Mouse (Mus musculus) heart, adult 2 months (tissue): ENCODE measurements around the gene Ggact.

Source experiments
- CTCF ChIP-seq: fragments of 200-600 bp; IDR thresholded peaks from 2 replicates; pipeline ENCODE4 v1.8.1; 2022; ENCODE audit warnings: antibody characterized with exemption, mild to moderate bottlenecking, moderate library complexity
- EP300 ChIP-seq: fragments of 200-500 bp; IDR thresholded peaks from 2 replicates; pipeline ENCODE4 v1.6.1; 2011; ENCODE audit warnings: low read depth, low read length, control low read depth; ENCODE audit not compliant: insufficient read depth

DNA sequence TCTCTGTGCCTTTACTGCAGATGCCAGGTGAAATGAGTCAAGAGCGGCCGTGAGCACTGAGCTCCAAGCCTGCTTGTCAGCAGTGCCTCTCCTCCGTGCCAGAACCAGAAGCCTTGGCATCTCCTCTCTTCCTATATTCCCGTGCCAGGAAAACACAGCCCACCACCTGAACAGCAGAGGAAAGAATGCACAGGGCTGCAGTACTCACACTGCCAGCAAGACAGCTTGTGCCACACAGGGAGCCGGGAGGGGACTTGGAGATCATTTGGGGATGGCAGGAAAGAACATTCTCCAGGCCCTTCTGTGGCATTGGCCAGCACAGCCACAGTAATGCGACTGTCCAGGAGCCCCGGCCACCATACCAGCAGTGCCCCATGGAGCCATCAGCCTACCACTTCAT lies 27.7 kb downstream of the Ggact start:
- TF ChIP-seq CTCF: no peak
- no peak for TF ChIP-seq EP300
